Mouse (Mus musculus) myocyte (in vitro differentiated cells): ENCODE results near the gene 1700037C18Rik.

Experiments
- MAX ChIP-seq: IDR thresholded peaks from one replicate; pipeline ENCODE4 v1.6.1; 2011; ENCODE audit warnings: low read depth, mild to moderate bottlenecking, control low read depth
- MYOD1 ChIP-seq, 3 experiments: IDR thresholded peaks; one replicate each; pipeline ENCODE4 v1.6.1; 2011; ENCODE audit warnings: control low read depth in 2 of 3, low read depth in 2 of 3, mild to moderate bottlenecking in 2 of 3, moderate library complexity in 1 of 3; ENCODE audit not compliant: insufficient read length in 2 of 3, control insufficient read depth in 1 of 3
- POLR2A ChIP-seq: IDR thresholded peaks from one replicate; pipeline ENCODE4 v1.6.1; 2011; ENCODE audit warnings: low read depth, mild to moderate bottlenecking, control low read depth, moderate library complexity; ENCODE audit not compliant: insufficient read length
- POLR2AphosphoS2 ChIP-seq: IDR thresholded peaks from one replicate; pipeline ENCODE4 v1.6.1; 2011; ENCODE audit warnings: low read depth, control low read depth; ENCODE audit not compliant: insufficient read length
- USF1 ChIP-seq: IDR thresholded peaks from one replicate; pipeline ENCODE4 v1.6.1; 2011; ENCODE audit warnings: low read depth, mild to moderate bottlenecking, control low read depth, moderate library complexity

DNA sequence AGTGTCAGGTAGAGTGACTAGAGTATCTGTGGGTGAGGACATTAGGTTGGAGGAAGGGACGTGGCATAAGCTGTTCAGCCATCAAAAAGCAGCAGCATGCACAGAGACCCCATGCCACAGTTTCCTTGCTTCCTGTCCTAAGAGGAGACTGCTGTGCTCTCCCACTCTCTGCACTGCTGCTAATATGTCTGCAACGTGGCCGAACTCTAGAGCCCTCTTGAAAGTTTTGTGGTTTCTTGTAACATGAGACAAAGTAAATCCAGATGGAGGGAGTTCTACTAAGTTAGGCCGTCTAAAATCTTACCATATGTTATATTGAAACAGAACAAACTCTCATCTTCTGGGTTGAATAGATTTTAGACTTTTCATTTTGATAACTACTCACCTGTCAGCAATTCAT is 15.5 kb upstream of the 1700037C18Rik start:
- TF ChIP-seq POLR2A (no peak), MYOD1 (IDR thresholded peaks at IDR 0.05; ENCODE audit: control insufficient read depth in 1 of 3, insufficient read length in 2 of 3, low read depth in 2 of 3) (no peak), USF1 (no peak), POLR2AphosphoS2 (no peak), MAX (no peak)
